Mouse (Mus musculus) monocyte, adult 2 months (primary cell): ENCODE results near the gene Smarcad1.
A peak's percentile ranks its signal among the peaks of the same experiment; 100 is the strongest.
"Not testable (repeated sequence)": the region's sequence is repeated elsewhere in the genome, so short reads cannot be mapped to it uniquely, and the experiment has no call there.

Experiments used
- DNase-seq, 2 experiments: peaks; one replicate each; pipeline ENCODE4 v3.0.0; 2022; ENCODE audit warnings: low spot score in 2 of 2, low read depth in 1 of 2

The Smarcad1 gene

DNA sequence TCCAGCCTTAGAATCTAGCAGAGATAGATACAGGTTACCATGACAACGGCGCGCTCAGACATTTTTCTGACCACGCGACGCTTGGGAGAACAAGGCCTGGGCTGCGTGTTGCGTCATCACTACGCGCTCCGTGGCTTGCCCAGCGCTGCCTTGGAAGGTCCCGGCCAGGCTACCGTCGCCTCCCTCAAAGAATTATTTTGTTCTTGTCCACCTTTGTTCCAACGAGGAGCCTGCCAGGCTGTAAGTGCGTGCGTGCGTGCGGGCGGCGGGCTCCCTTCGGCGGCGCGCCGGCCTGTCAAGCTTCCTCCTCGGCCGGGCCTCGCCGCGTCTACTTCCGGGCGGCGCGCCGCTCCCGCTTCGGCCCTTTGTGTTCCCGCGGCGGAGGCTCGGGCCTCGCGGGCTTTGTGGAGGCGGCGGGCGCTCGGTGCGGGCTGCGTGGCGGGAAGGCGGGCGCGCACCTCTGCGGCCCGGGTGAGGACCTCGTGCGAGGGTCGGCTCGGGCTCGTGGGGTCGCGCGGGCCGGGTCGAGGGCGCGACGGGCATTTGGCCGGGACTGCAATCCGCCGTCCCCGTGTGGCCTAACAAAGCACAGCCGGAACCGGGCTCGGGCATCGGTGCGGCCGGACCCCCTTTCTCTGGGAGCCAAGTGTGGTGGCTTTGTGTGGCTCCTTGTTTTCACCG is at the start of gene Smarcad1:
Gene Smarcad1, plus strand, starts transcription at position 93 of the 681 bp plus-strand sequence.
- peak; percentile 62 to 87 for DNase-seq

DNA sequence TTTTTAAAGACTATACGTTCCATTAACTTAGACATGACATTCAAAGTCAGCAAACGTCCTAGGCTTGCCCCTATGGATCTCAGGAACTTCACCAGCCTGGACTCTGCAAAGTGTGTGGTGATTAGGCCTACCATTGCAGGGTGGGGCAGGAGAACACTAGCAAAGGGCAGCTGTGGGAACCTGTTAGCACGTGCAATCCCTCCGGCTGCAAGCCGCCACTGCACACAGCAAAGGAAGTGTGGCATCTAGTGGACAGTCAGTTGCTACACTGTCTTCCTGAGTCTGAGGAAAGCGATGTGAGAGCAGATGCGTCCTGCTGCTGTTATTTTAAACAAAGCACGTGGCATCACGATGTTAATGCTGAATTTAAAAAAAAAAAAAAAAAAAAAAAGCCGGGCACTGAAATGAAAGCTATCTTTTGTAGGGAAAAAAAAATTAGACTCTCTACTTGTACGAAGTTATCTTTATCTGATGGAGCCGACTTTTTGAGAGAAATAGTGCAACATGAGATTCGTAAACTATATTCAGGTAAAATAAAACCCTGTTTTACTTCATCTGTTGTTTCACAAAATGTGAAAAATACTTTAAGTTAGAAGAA is 45.5 kb upstream of the Smarcad1 start:
- DNase-seq, result no peak

DNA sequence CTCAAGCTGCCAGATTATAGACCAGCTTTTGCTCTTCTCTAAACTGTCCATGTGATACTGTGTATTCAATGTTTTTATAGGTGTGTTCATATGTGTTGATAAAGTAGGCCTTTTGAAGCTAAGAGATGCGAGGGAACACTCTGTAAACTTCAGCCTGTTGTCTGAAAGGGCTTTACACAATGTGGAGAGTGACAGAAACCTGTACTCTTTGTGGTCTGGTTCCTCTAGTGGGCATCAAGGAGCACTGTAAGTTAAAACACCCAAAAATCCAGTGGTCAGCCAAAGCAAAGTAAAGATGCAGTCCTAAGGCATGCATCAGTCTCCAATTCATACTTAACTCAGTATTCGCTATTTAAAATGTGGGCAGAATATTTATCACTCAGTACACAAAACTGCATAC is 44.6 kb upstream of the Smarcad1 start:
- DNase-seq, result no peak

DNA sequence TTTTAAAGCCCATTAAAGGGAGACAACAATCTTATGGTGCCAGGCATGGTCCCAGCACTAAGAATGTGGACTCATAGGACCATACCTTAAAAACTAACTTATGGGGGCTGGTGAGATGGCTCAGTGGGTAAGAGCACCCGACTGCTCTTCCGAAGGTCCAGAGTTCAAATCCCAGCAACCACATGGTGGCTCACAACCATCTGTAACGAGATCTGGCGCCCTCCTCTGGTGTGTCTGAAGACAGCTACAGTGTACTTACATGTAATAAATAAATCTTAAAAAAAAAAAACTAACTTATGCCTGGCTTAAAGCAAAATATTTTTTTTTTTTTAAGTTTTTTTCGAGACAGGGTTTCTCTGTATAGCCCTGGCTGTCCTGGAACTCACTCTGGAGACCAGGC is 41.6 kb upstream of the Smarcad1 start:
- not testable (repeated sequence) for DNase-seq

DNA sequence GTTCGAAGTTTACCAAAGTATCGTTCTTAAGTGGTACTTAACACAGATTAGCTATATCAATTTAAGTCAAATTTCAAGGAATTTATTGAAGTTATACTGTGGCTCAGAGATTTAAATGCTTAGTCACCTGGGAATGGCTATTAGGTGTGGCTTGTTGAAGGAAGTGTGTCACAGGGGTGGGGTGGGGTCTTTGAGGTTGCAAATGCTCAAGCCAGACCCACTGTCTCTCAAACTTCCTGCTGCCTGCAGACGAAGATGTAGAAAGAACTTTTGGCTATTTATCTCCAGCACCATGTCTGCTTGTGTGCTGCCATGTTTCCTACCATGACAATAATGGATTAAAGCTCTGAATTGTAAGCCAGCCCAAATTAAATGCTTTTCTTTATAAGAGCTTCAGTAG is 40.2 kb upstream of the Smarcad1 start:
- no peak for DNase-seq

DNA sequence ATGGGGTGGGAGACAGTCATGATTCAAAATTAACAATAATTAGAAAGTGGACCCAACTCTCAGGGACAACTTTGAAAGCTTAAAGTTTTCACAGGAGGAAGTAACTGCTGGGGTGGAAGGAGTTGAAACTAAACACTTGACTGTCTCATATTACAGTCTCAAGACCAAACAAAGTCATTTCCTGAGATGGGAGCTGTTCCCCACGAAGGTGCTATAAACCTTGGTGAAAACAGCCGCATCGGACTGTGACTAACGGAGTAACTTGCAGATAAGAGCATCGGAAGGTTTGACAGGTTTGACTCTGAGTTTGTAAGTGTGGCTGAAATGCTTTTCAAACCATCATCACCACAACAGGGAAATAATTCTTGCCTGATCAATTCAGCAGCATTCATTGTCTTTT is 33.5 kb upstream of the Smarcad1 start:
- no peak for DNase-seq

DNA sequence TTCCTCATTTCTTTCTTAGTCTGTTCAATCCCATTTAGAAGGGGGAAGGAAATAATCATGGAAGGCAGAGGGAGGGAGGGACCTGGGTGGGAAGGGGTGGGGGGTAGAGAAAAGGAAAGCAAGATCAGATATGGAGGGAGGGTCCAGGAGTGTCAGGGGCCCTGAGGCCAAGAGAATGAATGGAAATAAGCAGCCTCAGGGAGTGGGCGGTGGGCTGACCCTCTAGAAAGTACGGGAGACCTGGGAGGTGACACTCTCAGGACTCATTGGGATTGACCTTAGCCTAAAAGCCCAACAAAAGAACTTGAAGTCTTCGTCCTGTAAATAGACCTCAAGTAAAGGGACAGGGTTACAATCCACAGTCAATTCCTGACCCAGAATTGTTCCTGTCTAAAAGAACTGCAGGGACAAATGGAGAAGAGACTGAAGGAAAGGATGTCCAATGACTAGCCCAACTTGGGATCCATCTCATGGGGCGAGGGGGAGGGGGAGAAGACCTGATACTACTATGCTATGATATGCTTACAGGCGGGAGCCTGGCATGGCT is 30.9 kb upstream of the Smarcad1 start:
- no peak for DNase-seq

DNA sequence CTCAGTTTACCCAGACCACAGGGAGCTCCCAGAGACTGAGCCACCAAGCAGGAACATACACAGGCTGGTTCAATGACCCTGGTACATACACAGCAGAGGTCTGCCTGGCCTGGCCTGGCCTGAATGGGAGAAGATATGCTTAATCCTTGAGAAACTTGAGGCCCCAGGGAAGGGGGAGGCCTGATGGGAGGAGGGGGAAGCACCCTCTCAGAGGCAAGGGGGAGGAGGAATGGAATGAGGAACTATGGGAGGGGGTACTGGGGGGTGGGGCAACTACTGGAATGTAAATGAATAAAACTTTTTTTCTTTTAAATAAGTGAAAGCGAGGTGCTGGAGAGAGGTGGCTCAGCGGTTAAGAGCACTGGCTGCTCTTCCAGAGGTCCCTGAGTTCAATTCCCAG is 30.2 kb upstream of the Smarcad1 start:
- DNase-seq, result no peak

DNA sequence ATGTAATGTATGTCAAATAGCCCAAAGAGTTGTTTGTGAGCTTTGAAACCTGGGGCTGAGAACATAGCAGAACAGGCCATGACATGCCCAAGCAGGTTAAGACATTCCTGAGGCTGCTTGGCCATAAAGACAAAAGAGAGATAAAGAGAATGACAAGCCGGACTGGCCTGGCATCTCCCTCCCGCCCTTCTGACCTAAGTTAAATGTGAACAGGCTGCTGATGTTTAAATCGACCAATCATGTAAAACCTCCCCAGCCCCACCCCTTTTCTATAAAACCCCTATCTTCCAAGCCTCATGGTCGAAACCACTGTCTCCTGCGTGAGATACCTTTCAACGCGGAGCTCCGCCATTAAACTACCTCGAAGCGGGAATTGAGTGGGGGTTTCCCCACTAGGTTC is 24.8 kb upstream of the Smarcad1 start:
- no peak for DNase-seq

DNA sequence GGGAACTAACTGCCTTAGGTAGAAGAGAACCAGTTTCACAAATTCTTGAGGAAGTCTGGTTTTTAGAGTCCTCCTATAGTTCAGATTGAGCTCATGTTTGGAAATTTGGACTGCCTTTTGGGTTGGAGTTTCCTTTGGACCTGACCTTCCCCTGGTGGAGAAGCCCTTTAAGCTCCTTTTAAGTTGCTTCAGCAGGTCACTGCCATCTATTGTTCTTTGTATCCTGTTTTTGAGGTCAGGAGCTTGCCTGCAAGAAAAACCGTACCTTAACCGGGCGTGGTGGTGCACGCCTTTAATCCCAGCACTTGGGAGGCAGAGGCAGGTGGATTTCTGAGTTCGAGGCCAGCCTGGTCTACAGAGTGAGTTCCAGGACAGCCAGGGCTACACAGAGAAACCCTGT is 23.4 kb upstream of the Smarcad1 start:
- not testable (repeated sequence) for DNase-seq

DNA sequence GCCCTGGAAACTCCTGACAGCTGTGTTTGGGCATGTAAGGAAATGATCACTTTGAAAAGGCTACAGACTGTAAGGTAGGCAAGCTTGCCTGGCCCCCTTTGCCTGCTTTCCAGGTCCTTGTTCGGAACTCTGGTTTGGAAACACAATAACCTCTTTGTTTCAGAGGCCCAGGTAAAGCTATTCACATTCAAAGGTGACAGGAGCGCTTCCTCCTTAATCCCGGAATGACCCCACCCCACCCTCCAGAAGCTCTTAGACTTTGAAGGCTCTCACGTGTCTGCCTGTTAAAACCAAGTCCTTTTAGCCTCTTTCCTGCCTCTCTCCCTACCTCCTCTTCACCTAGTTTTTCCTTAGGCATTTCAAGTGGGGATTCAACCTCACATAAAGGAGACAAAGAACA is 20.5 kb upstream of the Smarcad1 start:
- no peak for DNase-seq

DNA sequence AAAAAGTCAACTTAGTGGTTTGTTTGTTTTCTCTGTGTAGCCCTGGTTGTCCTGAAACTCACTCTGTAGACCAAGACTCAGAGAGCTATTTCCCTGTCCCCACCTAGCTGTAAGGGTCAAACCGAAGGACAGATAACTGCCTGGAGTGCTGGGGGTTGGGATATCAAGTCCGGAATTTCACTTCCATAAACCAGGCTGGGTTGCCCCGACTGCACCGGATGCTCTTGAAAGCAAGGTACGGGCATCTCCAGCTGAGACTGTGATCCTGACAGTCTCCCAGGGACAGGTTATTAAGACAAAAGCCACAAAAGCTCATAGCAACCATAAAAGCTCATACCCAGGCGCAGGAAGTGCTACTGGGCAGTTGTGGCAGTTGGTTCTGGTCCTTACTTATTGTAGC is 19.3 kb upstream of the Smarcad1 start:
- no peak for DNase-seq

DNA sequence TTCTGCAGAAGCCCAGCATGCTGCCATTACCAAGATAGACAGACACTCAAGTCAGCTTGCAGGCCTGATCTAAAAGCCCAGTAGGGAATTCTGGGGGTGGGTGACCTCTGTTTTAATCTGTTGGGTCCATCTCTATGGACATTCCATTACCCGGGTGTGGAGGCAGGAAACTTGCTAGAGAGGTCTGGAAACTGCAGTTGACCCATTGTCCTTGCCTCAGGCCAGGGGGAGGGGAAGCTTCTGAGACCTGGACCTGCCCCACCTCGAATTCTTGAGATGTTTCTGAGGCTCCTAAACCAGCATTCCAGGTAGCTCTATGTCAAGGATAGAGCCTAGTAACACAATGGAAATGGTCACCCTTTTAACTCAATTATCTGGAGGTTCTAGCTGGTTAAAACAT is 17.7 kb upstream of the Smarcad1 start:
- DNase-seq, result no peak

DNA sequence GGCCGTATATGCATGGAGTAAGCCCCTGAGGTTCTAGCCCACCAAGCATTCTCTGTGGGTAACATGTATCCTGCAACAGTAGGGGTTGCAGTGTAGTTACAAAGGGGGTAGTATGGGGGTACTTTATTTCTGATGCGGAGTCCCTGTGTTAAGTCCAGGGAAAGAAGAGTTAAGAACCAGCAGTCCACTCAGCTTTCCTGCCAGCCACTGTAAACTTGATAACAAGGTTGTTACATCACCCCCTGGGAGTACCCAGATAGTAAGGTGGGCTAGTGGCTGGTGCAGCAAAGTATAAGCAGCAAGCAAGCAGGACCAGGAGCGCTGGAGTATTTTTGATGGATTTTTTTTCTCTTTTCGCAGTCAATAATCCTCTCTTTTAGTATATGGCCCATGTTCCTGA is 17.3 kb upstream of the Smarcad1 start:
- DNase-seq, result no peak

DNA sequence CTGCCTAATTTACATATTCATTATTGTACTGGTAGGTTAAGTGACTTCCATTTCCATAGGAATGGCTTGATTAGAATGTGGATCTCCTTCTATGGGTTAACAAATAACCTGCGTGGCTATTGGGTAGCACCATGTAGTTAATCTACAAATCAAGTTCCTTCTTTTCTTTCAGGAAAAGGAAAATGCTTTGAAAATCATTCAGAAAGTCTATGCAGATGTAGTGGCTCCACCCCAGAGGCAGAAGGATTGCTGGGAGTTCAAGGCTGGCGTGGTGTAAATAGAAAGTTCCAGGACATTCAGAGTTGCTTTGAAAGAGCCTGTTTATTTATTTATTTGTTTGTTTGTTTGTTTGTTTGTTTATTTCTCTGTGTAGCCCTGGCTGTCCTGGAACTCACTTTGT is 7.7 kb upstream of the Smarcad1 start:
- no peak for DNase-seq

DNA sequence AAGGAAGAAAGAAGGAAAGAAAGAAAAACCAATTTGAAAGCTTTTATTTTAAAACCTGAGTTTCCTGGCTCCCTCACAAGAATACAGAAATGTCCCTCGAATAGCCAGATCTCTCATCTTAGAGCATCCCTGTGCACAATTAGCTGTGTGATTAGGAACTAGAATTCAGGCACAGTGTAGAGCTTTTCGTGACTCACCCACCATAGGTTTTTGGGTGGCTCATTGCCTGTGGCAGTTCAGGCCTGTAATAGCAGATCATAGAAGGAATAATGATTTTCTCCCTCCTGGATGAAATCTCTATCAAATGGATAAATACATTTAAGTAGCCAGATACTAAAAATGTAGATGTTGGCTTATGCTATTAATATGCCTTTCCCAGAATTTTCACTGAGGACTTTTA is 6.9 kb upstream of the Smarcad1 start:
- no peak for DNase-seq

DNA sequence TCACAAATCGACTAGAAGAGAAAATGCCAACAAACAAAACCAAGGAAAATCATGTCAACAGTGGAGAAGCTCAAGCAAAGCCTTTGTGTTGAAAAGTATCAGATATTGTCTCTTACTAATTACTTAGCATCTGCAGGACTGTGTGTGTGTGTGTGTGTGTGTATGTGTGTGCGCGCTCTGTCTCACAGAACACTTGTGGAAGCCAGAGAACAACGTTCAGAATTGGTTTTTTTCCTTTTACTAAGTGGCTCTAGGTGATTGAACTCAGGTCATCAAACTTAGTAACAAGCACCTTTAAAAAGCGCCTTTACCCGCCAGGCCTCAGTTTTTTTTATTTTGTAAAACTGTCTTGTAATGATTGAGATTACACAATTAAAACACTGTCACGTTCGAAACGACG is 451 bp upstream of the Smarcad1 start:
- DNase-seq, result no peak

DNA sequence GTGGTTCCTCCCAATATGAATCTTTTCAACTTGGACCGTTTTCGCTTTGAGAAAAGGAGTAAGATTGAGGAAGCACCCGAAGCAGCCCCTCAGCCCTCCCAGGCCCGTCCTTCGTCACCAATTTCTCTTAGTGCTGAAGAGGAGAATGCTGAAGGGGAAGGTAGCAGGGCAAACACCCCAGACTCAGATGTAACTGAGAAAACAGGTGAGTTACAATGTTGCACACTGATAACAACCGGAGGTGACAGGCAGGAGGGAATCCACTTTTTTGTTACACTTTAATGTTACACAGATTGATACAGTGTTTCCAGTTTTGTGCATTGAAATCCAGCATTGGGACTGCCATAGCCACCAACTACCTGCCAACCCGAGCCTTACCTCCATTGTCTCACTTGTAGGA is 858 bp downstream of the Smarcad1 start:
- DNase-seq, result no peak

DNA sequence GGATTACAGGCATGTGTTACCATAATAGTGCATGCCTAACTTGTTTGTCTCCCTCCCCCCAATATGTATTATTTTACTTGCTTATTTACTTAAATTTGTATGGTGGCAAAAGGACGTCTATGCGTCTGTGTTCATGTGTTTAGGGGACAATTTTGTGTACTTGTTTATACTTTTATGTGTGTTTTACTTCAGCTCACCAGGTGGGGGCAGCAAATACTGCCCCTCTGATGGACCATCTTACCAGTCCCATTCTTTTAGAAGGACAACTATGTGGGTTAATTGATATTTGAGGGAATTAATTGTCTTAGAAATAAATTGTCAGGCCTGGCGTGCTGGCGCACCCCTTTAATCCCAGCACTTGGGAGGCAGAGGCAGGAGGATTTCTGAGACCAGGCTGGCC is 6.7 kb downstream of the Smarcad1 start:
- DNase-seq, result no peak

DNA sequence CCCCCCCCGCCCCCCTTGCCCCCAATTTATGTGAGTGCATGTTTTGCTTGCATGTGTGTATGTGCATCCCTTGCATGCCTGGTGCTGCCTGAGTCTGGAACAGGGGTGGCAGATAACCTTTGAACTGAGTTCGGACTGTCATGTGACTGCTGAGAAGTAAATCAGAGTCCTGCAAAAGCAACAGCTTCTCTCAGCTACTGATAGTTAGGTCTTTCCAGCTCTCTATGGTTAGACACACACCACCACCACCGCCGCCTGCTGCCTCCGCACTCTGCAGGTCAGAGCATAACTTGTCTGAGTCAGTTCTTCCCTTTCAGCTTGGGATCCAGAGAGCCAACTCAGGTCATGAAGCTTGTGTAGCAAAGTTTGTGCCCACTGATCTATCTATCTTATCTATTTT is 14.2 kb downstream of the Smarcad1 start:
- DNase-seq, result no peak

DNA sequence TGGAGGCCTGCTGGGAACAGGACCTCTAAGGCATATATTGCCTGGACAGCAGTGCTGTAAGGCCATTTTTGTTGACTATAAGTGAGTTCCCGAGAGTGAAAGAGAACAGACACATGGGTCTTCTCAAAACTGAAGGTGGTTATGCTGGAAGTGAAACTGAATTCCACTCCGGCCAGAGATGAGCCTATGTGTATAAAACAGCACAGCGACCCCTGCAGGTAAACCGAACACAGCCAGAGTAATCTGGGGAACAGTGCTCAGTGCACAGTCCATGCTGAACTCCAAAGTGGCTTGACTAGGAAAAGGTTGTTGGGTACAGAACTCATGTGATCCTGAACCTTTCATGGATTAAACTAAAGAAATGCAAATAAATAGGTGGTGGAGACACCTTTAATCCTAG is 14.8 kb downstream of the Smarcad1 start:
- not testable (repeated sequence) for DNase-seq

DNA sequence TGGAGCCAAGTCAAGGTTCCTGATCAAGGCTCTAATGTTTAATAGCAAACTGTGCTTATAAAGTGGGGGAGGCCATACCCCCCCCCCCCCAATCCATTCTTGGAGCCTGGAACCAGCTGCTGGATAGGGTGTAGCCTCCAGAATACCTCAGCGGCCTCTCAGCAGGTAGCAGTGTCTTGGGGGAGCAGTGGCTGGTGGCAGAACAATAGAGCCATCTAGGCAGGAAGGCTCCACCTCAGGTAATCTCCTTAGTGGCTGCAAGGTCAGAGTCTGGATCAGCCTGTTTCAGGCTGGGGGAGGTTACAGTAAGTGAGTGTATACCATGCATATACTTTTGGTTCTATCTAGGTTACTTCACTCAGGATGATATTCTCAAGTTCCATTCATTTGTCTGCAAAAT is 18.7 kb downstream of the Smarcad1 start:
- no peak for DNase-seq

DNA sequence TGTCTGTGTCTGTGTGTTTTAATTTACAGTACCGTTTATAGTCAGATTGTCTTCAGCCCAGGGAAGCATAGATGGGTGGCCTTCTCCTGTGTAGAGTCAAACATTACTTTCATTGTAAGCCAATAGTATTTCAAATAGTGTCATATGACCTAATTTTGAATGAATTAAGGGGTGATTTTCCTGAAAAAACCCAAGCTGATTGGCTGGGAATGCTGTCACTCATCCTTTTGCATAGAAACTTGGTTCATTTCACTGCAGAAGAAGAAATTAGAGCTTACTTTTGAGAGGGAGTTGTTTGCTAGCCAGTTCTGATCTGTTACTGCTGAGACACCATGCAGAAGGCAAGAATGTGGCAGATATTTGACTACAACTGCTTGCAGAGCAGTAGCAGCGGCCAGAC is 32.8 kb downstream of the Smarcad1 start:
- DNase-seq, result no peak
